Mouse (Mus musculus) thymus, adult 18-20 months (tissue): ENCODE measurements around the gene Ddx3x.
"Not testable (repeated sequence)": the region's sequence is repeated elsewhere in the genome, so short reads cannot be mapped to it uniquely, and the experiment has no call there.

Experiments
- DNase-seq, 2 experiments: peaks; one replicate each; pipeline ENCODE4 v3.0.0; 2022; ENCODE audit warnings: mixed read lengths in 2 of 2

The Ddx3x gene

GRCm38 (mm10) chrX:13280409-13281328 lies at the start of gene Ddx3x:
Gene Ddx3x, plus strand, starts transcription at chrX:13280970.
- peak; percentile 78 to 88 for DNase-seq

GRCm38 (mm10) chrX:13231243-13231642 lies 49.5 kb upstream of the Ddx3x start:
- DNase-seq: no peak

DNA sequence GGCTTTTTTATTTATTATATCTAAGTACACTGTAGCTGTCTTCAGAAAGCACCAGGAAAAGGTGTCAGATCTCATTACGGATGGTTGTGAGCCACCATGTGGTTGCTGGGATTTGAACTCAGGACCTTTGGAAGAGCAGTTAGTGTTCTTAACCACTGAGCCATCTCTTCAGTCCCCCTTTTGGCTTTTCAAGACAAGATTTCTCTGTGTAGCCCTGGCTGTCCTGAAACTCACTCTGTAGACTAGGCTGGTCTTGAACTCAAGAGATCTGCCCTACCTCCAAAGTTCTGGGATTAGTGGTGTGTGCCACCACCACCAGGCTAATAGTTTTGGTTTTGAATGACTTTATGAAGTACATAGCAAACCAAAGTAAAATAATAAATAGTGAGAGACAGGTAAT lies 47.9 kb upstream of the Ddx3x start:
- DNase-seq: not testable (repeated sequence)

DNA sequence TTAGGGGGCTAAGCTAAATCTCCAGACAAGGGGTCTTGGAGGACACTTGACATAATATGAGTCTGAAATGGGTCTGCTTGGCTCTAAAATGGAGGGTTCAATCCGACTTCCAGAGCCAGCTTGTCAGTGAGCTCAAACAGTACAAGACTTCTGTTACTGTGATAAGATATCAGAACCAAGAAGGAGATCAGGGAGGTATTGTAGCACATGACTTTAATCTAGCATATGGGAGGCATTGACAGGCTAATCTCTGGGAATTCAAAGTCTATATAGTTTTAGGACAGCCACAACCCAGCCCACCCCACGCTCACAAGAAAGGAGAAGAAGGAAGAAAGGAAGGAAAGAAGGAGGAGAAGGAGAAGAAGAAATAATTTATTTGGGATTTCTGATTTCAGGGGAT lies 47.1 kb upstream of the Ddx3x start:
- DNase-seq: no peak

DNA sequence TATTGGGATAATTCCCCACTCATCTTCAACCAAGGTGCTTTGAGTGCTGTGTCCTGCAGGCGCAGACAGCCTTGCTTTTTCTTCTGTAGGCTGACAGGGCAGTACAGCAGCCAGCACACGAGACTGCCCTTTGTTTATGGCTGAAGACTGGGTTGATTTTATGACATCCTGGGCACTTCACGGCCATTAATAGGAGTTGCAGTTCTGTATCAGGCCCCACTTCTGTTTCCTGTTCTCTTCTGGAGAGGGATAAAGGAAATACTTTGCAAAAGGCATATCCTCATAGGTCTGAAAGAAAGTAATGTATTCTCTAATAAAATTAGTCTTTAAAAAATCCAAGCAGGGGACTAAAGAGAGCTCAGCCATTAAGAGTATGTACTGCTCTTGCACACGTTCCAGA lies 46.1 kb upstream of the Ddx3x start:
- DNase-seq: no peak

DNA sequence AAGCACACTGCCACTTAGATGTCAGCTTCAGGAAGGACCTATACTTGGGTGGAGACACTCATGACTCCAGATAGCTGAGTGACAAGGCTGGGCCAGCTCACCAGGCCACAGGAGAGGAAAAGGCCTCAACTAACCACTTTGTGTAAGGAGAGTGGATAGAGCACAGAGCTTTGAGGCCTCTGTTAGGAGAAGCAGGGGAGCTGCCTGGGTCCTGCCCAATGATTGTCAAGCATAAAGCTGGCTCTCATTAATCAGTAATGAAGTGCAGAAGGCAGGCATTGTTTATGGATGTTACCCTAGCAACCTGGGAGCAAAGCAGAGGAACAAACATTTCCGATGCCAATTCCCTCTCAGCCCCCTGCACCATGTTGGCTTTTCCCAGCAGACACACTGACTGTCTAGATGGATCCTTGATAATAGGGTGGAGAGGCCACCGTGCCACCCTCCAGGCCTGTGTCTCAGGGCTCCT lies 44.6 kb upstream of the Ddx3x start:
- no peak for DNase-seq

GRCm38 (mm10) chrX:13239455-13239854 lies 41.3 kb upstream of the Ddx3x start:
- DNase-seq: no peak

DNA sequence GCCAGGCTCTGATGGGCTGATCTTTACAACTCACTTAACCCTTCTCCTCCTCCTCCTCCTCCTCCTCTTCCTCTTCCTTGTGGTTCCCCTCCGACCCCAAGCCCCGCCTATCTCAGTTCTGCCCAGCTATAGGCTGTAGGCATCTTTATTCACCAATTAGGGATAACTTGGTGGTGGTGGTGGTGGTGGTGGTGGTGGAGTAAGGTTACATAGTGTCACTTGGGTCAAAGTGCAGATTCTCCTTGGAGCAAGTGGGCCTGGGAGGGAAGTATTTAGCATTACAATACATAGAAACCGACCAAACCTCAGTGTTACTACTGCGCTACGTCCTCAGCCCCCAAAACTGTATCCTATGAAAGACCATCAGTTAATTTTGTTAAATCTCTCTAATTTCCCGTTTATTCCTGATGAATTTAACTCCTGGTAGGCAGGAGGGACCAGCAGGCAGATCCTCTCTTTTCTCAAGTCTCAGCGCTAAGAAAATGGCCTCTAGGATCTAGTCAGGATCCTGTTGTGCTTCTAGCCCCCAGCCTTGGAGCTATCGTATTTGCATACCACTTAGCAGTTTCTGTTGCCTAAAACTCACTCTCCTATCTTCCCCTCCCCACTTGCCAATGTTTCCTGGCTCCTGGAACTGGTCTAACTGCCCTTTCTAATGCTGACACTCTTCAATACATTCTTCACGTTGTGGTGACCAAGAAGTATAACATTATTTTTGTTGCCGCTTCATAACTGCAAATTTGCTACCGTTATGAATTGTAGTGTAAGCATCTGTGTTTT lies 39.9 kb upstream of the Ddx3x start:
- DNase-seq: peak in 1 of 2 experiments; percentile 40

DNA sequence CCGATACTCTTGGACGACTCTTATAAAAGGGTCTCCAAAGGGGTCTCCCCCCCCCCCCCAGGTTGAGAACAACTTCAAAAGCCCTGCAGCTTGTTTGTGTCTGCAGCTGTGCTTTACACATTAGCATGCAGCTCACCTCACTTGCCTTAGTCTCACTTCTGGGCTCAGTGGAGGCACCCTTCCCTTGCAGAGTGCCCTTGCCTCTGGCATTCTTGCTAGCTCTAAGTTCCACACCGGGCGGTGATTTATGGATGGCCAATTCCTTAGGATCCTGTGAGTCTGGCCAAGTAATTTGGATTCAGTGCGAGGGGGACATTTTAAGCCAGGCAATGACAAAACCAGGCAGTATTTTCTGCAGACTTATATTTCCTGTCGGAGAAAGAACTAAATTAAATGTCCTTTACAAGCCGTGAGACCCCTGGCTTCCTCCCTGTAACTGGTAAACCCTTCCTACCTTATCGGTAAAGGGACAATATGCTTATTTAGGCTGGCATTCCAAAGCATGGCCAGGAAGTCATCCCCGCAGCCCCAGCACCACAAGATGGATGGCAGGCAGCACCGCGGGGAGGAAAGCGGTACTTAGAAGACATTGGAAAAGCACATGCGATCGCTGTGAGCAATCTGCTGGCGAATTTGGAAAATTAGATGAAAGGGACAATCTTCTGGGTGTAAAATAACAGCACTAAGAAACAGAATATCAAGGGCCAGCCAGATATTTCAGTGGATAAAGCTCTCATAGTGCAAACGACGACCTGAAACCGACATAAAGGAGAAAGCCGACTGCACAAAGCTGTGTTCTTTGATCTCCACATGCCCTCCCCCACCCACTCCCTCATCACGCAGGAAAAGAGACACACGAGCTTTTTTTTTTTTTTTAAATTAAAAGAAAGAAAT lies 39.1 kb upstream of the Ddx3x start:
- DNase-seq: peak; percentile 34 to 52

DNA sequence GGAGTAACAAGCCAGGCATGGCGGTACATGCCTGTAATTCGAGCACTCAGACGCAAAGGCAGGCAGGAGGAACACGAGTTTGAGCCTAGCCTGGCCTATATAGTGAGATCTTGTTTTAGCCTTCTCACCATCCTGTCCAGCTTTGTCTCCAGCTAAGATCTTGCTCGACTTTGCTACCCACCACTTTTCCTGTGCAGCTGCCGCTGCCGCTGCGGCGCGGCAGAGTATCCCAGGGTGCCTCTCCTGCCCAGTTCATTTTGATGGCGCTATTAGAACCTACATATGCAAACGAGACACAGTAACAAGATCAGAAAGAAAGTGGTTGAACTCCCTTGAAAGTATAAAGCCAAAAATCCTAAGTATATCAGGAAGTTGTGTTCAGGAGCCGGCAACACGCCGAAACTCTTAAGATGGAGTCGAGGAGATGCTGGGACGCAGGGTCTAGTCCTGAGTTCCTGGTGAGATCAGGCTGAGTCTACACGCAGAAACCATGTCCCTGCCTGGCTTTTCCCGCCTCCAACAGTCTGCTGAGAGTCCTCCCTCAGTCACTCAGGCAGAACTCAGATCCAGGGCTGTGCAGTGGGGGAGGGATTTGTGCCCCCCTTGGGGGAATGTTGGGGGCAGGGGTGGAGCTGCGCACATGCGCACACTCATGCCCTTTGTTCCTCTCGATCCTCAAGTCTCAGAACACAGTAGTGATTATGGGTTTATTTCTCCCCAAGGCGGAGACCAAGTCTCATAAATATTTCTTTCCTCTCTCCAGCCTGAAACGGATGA lies 38.3 kb upstream of the Ddx3x start:
- peak; percentile 72 to 86 for DNase-seq

GRCm38 (mm10) chrX:13243133-13244123 lies 37.3 kb upstream of the Ddx3x start:
- DNase-seq: no peak

DNA sequence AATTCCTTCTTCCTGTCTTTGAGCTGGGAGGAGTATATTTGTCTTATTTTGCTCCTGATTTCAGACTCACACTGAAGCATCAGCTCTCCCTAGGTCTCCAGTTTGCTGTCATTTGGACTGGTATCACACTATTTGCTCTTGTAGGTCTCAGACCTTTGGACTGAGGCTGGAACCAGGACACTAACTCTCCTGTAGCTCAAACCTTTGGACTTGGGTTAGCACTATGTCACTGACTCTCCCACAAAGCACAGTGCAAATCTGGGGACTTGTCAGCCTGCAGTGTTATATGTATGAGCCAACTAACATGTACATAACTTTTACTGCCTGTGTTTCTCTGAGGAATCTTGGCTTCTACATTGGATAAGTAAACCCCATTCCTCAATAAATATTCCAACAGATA lies 36.2 kb upstream of the Ddx3x start:
- no peak for DNase-seq

GRCm38 (mm10) chrX:13245027-13245426 lies 35.7 kb upstream of the Ddx3x start:
- DNase-seq: peak in 1 of 2 experiments; percentile 30

- DNase-seq: no peak
Observed at GRCm38 (mm10) chrX:13251683-13252082, 29.1 kb upstream of the Ddx3x start.

DNA sequence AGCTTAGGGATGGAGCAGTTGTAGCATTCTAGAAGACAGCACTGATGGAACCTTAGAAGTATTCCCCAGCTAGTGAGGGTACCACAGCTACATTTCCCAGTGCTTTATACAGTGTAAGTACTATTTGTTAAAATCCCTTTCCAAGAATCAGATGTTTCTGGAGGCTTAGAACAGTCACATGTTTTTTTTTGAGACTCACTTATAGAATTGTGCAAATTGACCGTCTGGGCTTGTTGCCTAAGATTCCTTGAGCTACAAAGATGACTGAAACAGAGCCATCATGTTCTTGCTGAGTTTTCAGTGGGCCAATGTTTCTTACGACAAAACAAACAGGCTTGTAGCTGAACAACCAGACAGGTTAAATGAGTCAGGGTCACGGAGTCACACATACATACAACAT lies 26.5 kb upstream of the Ddx3x start:
- DNase-seq: no peak

DNA sequence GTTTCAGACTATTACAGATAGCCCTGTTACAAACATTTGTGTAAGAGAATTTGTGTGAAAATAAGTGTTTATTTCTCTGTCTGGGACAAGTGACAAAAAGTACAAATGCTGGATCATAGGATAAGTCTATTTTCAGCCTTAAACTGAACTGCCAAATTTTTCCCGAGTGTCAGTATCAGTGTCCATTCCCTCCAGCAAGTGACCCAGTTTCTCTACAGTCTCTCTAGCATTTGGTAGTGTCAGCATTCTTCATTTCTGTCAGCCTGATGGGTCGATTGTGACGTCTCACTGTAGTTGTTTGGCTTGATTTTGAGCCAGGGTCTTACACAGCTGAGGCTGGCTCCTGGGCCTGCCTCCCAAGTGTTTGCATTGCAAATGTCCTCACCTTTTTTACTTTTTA lies 17.4 kb upstream of the Ddx3x start:
- no peak for DNase-seq

DNA sequence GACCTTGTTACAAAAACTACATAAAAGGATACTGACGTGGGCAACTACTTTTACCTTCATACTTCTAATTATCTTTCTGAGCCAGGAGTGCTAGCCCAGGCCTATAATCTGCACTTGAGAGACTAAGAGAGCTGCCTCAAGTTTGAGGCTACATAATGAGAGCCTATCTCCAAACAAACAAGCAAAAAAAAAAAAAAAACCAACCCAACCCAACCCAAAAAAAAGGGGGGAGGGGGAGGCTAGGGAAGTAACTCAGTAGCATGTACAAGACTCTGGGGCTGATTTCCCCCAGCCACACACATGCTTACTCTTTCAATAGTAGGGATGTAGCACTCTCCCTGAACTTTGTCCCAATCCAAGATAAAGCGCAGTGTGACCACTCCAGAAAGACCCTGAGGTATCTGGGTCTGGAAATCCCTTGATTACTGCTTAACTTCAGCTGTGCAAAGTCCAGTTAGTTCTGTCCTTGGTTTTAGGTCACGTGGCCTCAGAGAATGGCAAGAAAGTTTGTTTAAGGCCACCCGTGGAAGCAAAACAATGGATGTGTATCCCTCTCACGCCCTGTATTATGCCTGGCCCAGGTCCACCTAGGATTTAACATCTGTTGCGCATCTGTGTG lies 5.1 kb upstream of the Ddx3x start:
- no peak for DNase-seq

DNA sequence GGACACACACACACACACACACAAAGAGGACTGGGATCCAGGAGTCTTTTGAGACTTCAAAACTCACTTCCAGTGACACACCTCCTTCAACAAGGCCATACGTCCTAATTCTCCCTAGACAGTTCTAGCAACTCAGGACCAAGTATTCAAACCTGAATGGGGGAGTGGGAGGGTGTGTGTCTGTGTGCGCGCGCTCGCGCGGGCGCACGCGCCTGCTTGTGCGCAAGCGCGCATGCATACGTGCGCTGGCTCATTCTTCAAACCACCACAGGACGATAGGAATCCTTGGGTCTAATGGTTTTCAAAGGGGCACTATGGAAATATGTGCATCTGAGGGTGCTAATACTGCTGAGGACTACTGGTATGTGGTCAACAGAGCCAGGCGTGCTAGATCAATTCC lies 1.8 kb upstream of the Ddx3x start:
- no peak for DNase-seq

DNA sequence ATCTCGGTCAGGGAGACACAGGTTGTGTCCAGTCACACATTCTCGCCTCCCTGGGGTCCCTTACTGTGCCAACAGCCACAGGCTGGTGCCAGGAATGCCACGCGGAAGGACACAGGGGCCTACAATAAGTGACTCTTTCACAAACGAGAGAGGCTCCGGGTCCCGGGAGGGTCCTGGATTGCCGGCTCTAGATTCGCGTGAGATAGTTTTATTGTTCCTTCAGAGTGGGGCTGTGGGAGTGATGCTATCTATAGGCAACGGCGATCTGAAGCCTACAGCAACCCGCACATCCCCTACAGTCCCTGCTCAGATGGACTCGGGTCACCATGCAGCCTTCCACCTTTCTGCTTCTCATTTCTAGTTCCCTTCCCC lies 747 bp upstream of the Ddx3x start:
- peak in 1 of 2 experiments; percentile 36 for DNase-seq
